Mouse (Mus musculus): Measurements from ENCODE around the gene Isy1. TPM values are rescaled to one million over a fixed set of nuclear protein-coding genes. Genes with fewer than 3 reads are reported as not detected.
A peak's percentile ranks its signal among the peaks of the same experiment; 100 is the strongest.

Isy1 gene
- polyA plus RNA-seq (2017; shearing (Covaris generic)), result 10 to 100 TPM; 86.8 to 89.1 TPM

- ATAC-seq, result peak; percentile 91
These were observed at the start of gene Isy1 for GRCm38 (mm10) chr6:87838551-87839197. Isy1 (minus strand) TSS chr6:87838798.

- ATAC-seq, result peak; percentile 97
These were observed 49.1 kb upstream of the Isy1 start, which contains the start of gene Copg1 for GRCm38 (mm10) chr6:87887594-87888233. Copg1 (plus strand) TSS chr6:87887814.

- no peak for ATAC-seq
These were observed 48.1 kb upstream of the Isy1 start for GRCm38 (mm10) chr6:87886721-87887120.

- no peak for ATAC-seq
These were observed 44.2 kb upstream of the Isy1 start for GRCm38 (mm10) chr6:87882816-87883215.

- no peak for ATAC-seq
These were observed 43.6 kb upstream of the Isy1 start for GRCm38 (mm10) chr6:87882221-87882620.

GRCm38 (mm10) chr6:87879628-87880027 lies 41.0 kb upstream of the Isy1 start:
- no peak for ATAC-seq

- peak; percentile 71 for ATAC-seq
These were observed 40.4 kb upstream of the Isy1 start for GRCm38 (mm10) chr6:87879010-87879409.

- no peak for ATAC-seq
These were observed 37.6 kb upstream of the Isy1 start for GRCm38 (mm10) chr6:87876068-87876643.

GRCm38 (mm10) chr6:87875562-87875961 lies 37.0 kb upstream of the Isy1 start:
- ATAC-seq, result no peak

- ATAC-seq, result no peak
These were observed 36.5 kb upstream of the Isy1 start for GRCm38 (mm10) chr6:87875083-87875482.

GRCm38 (mm10) chr6:87873963-87874362 lies 35.4 kb upstream of the Isy1 start:
- no peak for ATAC-seq

- no peak for ATAC-seq
These were observed 34.5 kb upstream of the Isy1 start for GRCm38 (mm10) chr6:87873104-87873503.

- no peak for ATAC-seq
These were observed 32.6 kb upstream of the Isy1 start for GRCm38 (mm10) chr6:87871240-87871639.

- no peak for ATAC-seq
These were observed 31.8 kb upstream of the Isy1 start for GRCm38 (mm10) chr6:87870440-87870839.

- no peak for ATAC-seq
These were observed 30.4 kb upstream of the Isy1 start for GRCm38 (mm10) chr6:87868871-87869506.

- no peak for ATAC-seq
These were observed 28.7 kb upstream of the Isy1 start for GRCm38 (mm10) chr6:87867256-87867655.

- no peak for ATAC-seq
These were observed 27.6 kb upstream of the Isy1 start for GRCm38 (mm10) chr6:87866211-87866610.

- ATAC-seq, result no peak
These were observed 18.5 kb upstream of the Isy1 start for GRCm38 (mm10) chr6:87857071-87857470.

GRCm38 (mm10) chr6:87853446-87853845 lies 14.8 kb upstream of the Isy1 start:
- no peak for ATAC-seq

- no peak for ATAC-seq
These were observed 13.3 kb upstream of the Isy1 start for GRCm38 (mm10) chr6:87851871-87852270.

GRCm38 (mm10) chr6:87850900-87851614 lies 12.5 kb upstream of the Isy1 start, which contains the start of gene Cnbp:
Cnbp (minus strand) TSS chr6:87851106.
- peak; percentile 93 for ATAC-seq

- peak; percentile 25 for ATAC-seq
These were observed 11.7 kb upstream of the Isy1 start for GRCm38 (mm10) chr6:87850155-87850899.
